Mouse (Mus musculus) activated CD4-positive, CD25-positive, alpha-beta regulatory T cell, adult 4 months (primary cell): ENCODE results near the gene Slc6a18. TPM values are rescaled to one million over a fixed set of nuclear protein-coding genes. Genes with fewer than 3 reads are reported as not detected.

Source experiments
- polyA plus RNA-seq, 2 experiments: library from polyadenylated mRNA; unstranded; fragments of 100-300 nt; shearing (Covaris generic); gene quantifications; one replicate each; pipeline ENCODE4 v1.2.1; 2017

Slc6a18 gene
- polyA plus RNA-seq, 2 experiments from 2014 or later = not detected

Other genes with a start within 250 kb of the Slc6a18 start
- 10 to 100 TPM; 22.3 to 28.0 TPM for gene Lpcat1, start 210.8 kb downstream of the Slc6a18 start, polyA plus RNA-seq
- not detected for gene Slc6a3, start 141.3 kb downstream of the Slc6a18 start, polyA plus RNA-seq
- gene Clptm1l, start 74.0 kb downstream of the Slc6a18 start, polyA plus RNA-seq = 10 to 100 TPM; 30.6 to 33.6 TPM
- 1 to 10 TPM; 2.4 to 2.8 TPM for gene Tert, start 51.1 kb downstream of the Slc6a18 start, polyA plus RNA-seq
- gene Slc6a19, start 26.8 kb upstream of the Slc6a18 start, polyA plus RNA-seq = under 1 TPM in 1 of 2 experiments, not detected in 1; 0.26 TPM
- 10 to 100 TPM; 30.3 to 34.9 TPM for gene Slc12a7, start 55.1 kb upstream of the Slc6a18 start, polyA plus RNA-seq
- gene Nkd2, start 169.6 kb upstream of the Slc6a18 start, polyA plus RNA-seq = under 1 TPM in 1 of 2 experiments, not detected in 1; 0.19 TPM